Mouse (Mus musculus): ENCODE data around the gene Fgf14.

Fgf14 gene

GRCm38 (mm10) chr14:124195331-124195730 is 481.6 kb downstream of the Fgf14 start:
- peak; percentile 23 for DNase-seq (ENCODE audit: low read depth, low spot score)

- peak; percentile 5 for DNase-seq (ENCODE audit: low read depth, low spot score)
Observed at GRCm38 (mm10) chr14:124192815-124193142, 484.1 kb downstream of the Fgf14 start.

- DNase-seq (ENCODE audit: low read depth, low spot score) = peak; percentile 67
Observed at GRCm38 (mm10) chr14:124191913-124192814, 484.8 kb downstream of the Fgf14 start.

- no peak for DNase-seq (ENCODE audit: low read depth, low spot score)
Observed at GRCm38 (mm10) chr14:124180265-124180664, 496.7 kb downstream of the Fgf14 start.

GRCm38 (mm10) chr14:124174111-124174510 is 502.8 kb downstream of the Fgf14 start:
- peak; percentile 30 for DNase-seq (ENCODE audit: low read depth, low spot score)

GRCm38 (mm10) chr14:124163618-124164185 is 513.2 kb downstream of the Fgf14 start:
- no peak for DNase-seq (ENCODE audit: low read depth, low spot score)

GRCm38 (mm10) chr14:124147378-124147777 is 529.5 kb downstream of the Fgf14 start:
- DNase-seq (ENCODE audit: low read depth, low spot score) = peak; percentile 16

GRCm38 (mm10) chr14:124107205-124107873 is 569.6 kb downstream of the Fgf14 start:
- no peak for DNase-seq (ENCODE audit: low read depth, low spot score)

- no peak for DNase-seq (ENCODE audit: low read depth, low spot score)
Observed at GRCm38 (mm10) chr14:124083126-124083525, 593.8 kb downstream of the Fgf14 start.

GRCm38 (mm10) chr14:124044016-124044415 is 632.9 kb downstream of the Fgf14 start:
- no peak for DNase-seq (ENCODE audit: low read depth, low spot score)

- no peak for DNase-seq (ENCODE audit: low read depth, low spot score)
Observed at GRCm38 (mm10) chr14:124040651-124041050, 636.3 kb downstream of the Fgf14 start.

- no peak for DNase-seq (ENCODE audit: low read depth, low spot score)
Observed at GRCm38 (mm10) chr14:124037434-124037833, 639.5 kb downstream of the Fgf14 start.

- no peak for DNase-seq (ENCODE audit: low read depth, low spot score)
Observed at GRCm38 (mm10) chr14:124036575-124037205, 640.2 kb downstream of the Fgf14 start.

GRCm38 (mm10) chr14:124033302-124033701 is 643.6 kb downstream of the Fgf14 start:
- peak; percentile 91 for DNase-seq (ENCODE audit: low read depth, low spot score)

- no peak for DNase-seq (ENCODE audit: low read depth, low spot score)
Observed at GRCm38 (mm10) chr14:124027886-124028670, 648.8 kb downstream of the Fgf14 start.

- DNase-seq (ENCODE audit: low read depth, low spot score) = no peak
Observed at GRCm38 (mm10) chr14:123990591-123991195, 686.2 kb downstream of the Fgf14 start.

- DNase-seq (ENCODE audit: low read depth, low spot score) = no peak
Observed at GRCm38 (mm10) chr14:123967996-123968395, 708.9 kb downstream of the Fgf14 start.

GRCm38 (mm10) chr14:123966531-123966930 is 710.4 kb downstream of the Fgf14 start:
- no peak for DNase-seq (ENCODE audit: low read depth, low spot score)

All from ZHBTc4 (cell line).